Mouse (Mus musculus) CD4-positive, CD25-positive, alpha-beta regulatory T cell, adult 2 months (primary cell): ENCODE data around the gene Kif23.

Source experiments
- DNase-seq: peaks from one replicate; pipeline ENCODE4 v3.0.0-alpha.2; 2012; ENCODE audit warnings: low read depth, low spot score

Gene Kif23

GRCm38 (mm10) chr9:61947402-61948346 lies 1.1 kb upstream of the Kif23 start:
- DNase-seq = peak; percentile 95

- peak; percentile 59 for DNase-seq
Observed at GRCm38 (mm10) chr9:61945973-61946611, 482 bp downstream of the Kif23 start.

- DNase-seq = no peak
Observed at GRCm38 (mm10) chr9:61941054-61941453, 5.5 kb downstream of the Kif23 start.

GRCm38 (mm10) chr9:61933333-61933732 lies 13.2 kb downstream of the Kif23 start:
- peak; percentile 43 for DNase-seq

- DNase-seq = no peak
Observed at GRCm38 (mm10) chr9:61932009-61932408, 14.6 kb downstream of the Kif23 start.

- DNase-seq = peak; percentile 40
Observed at GRCm38 (mm10) chr9:61925086-61925660, 21.4 kb downstream of the Kif23 start.

GRCm38 (mm10) chr9:61920331-61920730 lies 26.2 kb downstream of the Kif23 start:
- DNase-seq = no peak

- DNase-seq = no peak
Observed at GRCm38 (mm10) chr9:61919464-61919863, 27.1 kb downstream of the Kif23 start.

- no peak for DNase-seq
Observed at GRCm38 (mm10) chr9:61917436-61917835, 29.1 kb downstream of the Kif23 start.

GRCm38 (mm10) chr9:61916986-61917385 lies 29.6 kb downstream of the Kif23 start:
- no peak for DNase-seq

- DNase-seq = no peak
Observed at GRCm38 (mm10) chr9:61915393-61916005, 31.1 kb downstream of the Kif23 start.

- DNase-seq = no peak
Observed at GRCm38 (mm10) chr9:61914917-61915300, 31.7 kb downstream of the Kif23 start.

GRCm38 (mm10) chr9:61914203-61914916 lies 32.2 kb downstream of the Kif23 start, which contains the start of gene Rplp1:
Gene Rplp1, minus strand, starts transcription at chr9:61914542.
- DNase-seq = peak; percentile 99

GRCm38 (mm10) chr9:61911300-61912128 lies 35.1 kb downstream of the Kif23 start:
- DNase-seq = no peak

- peak; percentile 31 for DNase-seq
Observed at GRCm38 (mm10) chr9:61910526-61911256, 35.9 kb downstream of the Kif23 start.

GRCm38 (mm10) chr9:61909633-61910032 lies 36.9 kb downstream of the Kif23 start:
- no peak for DNase-seq

- no peak for DNase-seq
Observed at GRCm38 (mm10) chr9:61908832-61909407, 37.7 kb downstream of the Kif23 start.

GRCm38 (mm10) chr9:61908341-61908740 lies 38.2 kb downstream of the Kif23 start:
- DNase-seq = no peak

GRCm38 (mm10) chr9:61907621-61908295 lies 38.8 kb downstream of the Kif23 start:
- no peak for DNase-seq
